18 mouse cellular contexts compared by ENCODE assay signal in the genomic region with DNA sequence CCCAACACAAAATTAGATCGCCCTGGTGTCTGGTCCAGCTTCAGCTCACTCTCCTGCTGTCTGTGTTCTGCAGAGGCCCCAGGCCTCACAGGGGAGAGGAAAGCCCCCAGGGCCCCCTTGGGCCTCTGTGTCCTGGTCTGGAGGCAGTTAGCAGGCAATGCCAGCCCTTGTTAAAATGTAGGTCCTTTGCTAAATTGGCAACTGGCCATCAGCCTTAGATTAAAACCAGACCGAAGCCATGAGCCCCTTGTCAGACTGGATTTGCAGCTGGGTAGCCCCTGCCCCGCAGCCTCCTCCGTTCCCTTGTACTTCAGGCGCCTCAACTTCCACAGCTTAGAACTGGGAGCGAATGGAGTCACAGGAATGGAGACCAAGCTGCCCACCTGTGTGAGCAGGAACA. TPM values are rescaled to one million over a fixed set of nuclear protein-coding genes. Genes with fewer than 3 reads are reported as not detected.
DNase-seq lines count a peak whose midpoint lies in the region; ATAC-seq lines count a peak whose summit lies in the region.
"Had no signal": no experiment of that assay in that cellular context is flagged by ENCODE, and none has a peak within 500 bp of the region (broad histone marks: within the 10 kb centered on the region; RNA-seq: fewer than 3 reads in every experiment).

No protein-coding gene starts in this region.

- H3K27me3 ChIP-seq in heart, embryonic 13.5 days (replicated peaks) = no peaks in the 10 kb centered on the region
- no peaks in the 10 kb centered on the region for H3K27me3 ChIP-seq in midbrain, embryonic 16.5 days (ENCODE audit: control insufficient read depth, insufficient read depth, low read depth, low read length)
- H3K27me3 ChIP-seq: lung, embryonic 15.5 days; neural tube, embryonic 13.5 days; Patski; stomach, embryonic 15.5 days had no signal

- 45% methylated on average over 6 of the region's 6 CpGs for WGBS in heart, embryonic 13.5 days
- 79% methylated on average over 6 of the region's 6 CpGs for WGBS in midbrain, embryonic 16.5 days

- peak overlapping the region; percentile 76 for H3K27ac ChIP-seq in heart, embryonic 13.5 days (replicated peaks)
- H3K27ac ChIP-seq in midbrain, embryonic 16.5 days (ENCODE audit: low read length) = no peak overlapping the region
- H3K27ac ChIP-seq: kidney, postnatal 0 days; lung, embryonic 15.5 days; neural tube, embryonic 13.5 days; stomach, embryonic 15.5 days had no signal

- H3K9me3 ChIP-seq in heart, embryonic 13.5 days = no peaks in the 10 kb centered on the region
- no peaks in the 10 kb centered on the region for H3K9me3 ChIP-seq in midbrain, embryonic 16.5 days (replicated peaks; ENCODE audit: control insufficient read depth, low read length, poor library complexity, severe bottlenecking)
- H3K9me3 ChIP-seq: lung, embryonic 15.5 days; neural tube, embryonic 13.5 days; stomach, embryonic 15.5 days had no signal

- H3K4me3 ChIP-seq in heart, embryonic 13.5 days = no peak overlapping the region
- H3K4me3 ChIP-seq in midbrain, embryonic 16.5 days (ENCODE audit: low read depth, low read length) = no peak overlapping the region
- H3K4me3 ChIP-seq: lung, embryonic 15.5 days; neural tube, embryonic 13.5 days; stomach, embryonic 15.5 days had no signal

- intact Hi-C loops in left cerebral cortex, postnatal 36 days (cut with DNase I) = no loop called here

- ATAC-seq in heart, embryonic 13.5 days (ENCODE audit: extremely low read depth, insufficient number of reproducible peaks, low FRiP score, low TSS enrichment) = no peak
- ATAC-seq in midbrain, embryonic 16.5 days = no peak
- ATAC-seq: intestine, embryonic 16.5 days; Patski had no signal

- peak overlapping the region; percentile 11; the same call in 1 of the 2 replicates for H3K4me2 ChIP-seq in heart, embryonic 13.5 days
- H3K4me2 ChIP-seq in midbrain, embryonic 16.5 days (ENCODE audit: low read length) = no peak overlapping the region
- H3K4me2 ChIP-seq: lung, embryonic 15.5 days; neural tube, embryonic 13.5 days; stomach, embryonic 15.5 days had no signal

- DNase-seq in heart, adult 18-20 months = no peak
- peak; percentile 28 for DNase-seq in MN1 (ENCODE audit: low spot score)
- DNase-seq in NIH3T3 (ENCODE audit: low read depth) = peak; percentile 61
- DNase-seq in forelimb bud, embryonic 11.5 days (ENCODE audit: low read depth, low spot score) = peak; percentile 95
- no peak for DNase-seq in left cerebral cortex, postnatal 36 days (ENCODE audit: low spot score in 2 of 2)
- DNase-seq: cerebellum, adult 2 months; thymus, postnatal 25 days had no signal

- H3K9ac ChIP-seq in heart, embryonic 13.5 days = peak overlapping the region; percentile 25
- H3K9ac ChIP-seq in midbrain, embryonic 16.5 days (ENCODE audit: low read depth, low read length) = no peak overlapping the region
- H3K9ac ChIP-seq: lung, embryonic 15.5 days; neural tube, embryonic 13.5 days; stomach, embryonic 15.5 days had no signal

- H3K4me1 ChIP-seq in heart, embryonic 13.5 days = peaks cover 55% of the 10 kb centered on the region
- H3K4me1 ChIP-seq in midbrain, embryonic 16.5 days (ENCODE audit: control insufficient read depth, insufficient read depth, low read length) = 0 out of 2 replicates have a peak, but pooled peaks cover 3% of the 10 kb centered on the region

- H3K36me3 ChIP-seq in heart, embryonic 13.5 days = peaks cover 10% of the 10 kb centered on the region; the same call in 1 of the 2 replicates
- no peaks in the 10 kb centered on the region for H3K36me3 ChIP-seq in midbrain, embryonic 16.5 days (ENCODE audit: control insufficient read depth, insufficient read depth, low read length)
- H3K36me3 ChIP-seq: lung, embryonic 15.5 days; neural tube, embryonic 13.5 days; stomach, embryonic 15.5 days had no signal

RNA-seq across cellular contexts. Expression of a gene that starts 37.9 kb away (rescaled TPM):
- 30.3 and 37.0 TPM in 2 replicates for polyA plus RNA-seq in heart, embryonic 13.5 days (2015; fragmentation: Nextera tagmentation; extraction: Ambion mirVana)
- total RNA-seq in heart, adult 18-20 months (2021) = 1 to 10 TPM in 1 of 2 experiments, under 1 TPM in 1; 0.92 to 1.5 TPM
- total RNA-seq in left cerebral cortex, postnatal 36 days (2021) = 1 to 10 TPM; 1.0 to 2.8 TPM
- 1.8 and 2.4 TPM in 2 replicates for polyA plus RNA-seq in midbrain, embryonic 16.5 days (2015; fragmentation: Nextera tagmentation; extraction: Ambion mirVana)
- total RNA-seq: CH12.LX; liver, adult 2 months; megakaryocyte progenitor cell, adult 5-6 weeks had no signal
- polyA plus RNA-seq: liver, adult 2 months had no signal

RNA-seq across cellular contexts. Expression of a gene that starts 42.5 kb away (rescaled TPM):
- polyA plus RNA-seq in heart, embryonic 13.5 days (2015; fragmentation: Nextera tagmentation; extraction: Ambion mirVana) = 20.0 and 21.8 TPM in 2 replicates
- total RNA-seq in heart, adult 18-20 months (2021) = 1 to 10 TPM; 6.6 to 7.4 TPM
- total RNA-seq in left cerebral cortex, postnatal 36 days (2021) = 10 to 100 TPM; 36.1 to 39.8 TPM
- 41.7 and 48.0 TPM in 2 replicates for polyA plus RNA-seq in midbrain, embryonic 16.5 days (2015; fragmentation: Nextera tagmentation; extraction: Ambion mirVana)

RNA-seq across cellular contexts. Expression of a gene that starts 57.0 kb away (rescaled TPM):
- 2.3 and 5.0 TPM in 2 replicates for polyA plus RNA-seq in heart, embryonic 13.5 days (2015; fragmentation: Nextera tagmentation; extraction: Ambion mirVana)
- 1 to 10 TPM; 1.5 to 2.6 TPM for total RNA-seq in heart, adult 18-20 months (2021)
- 1 to 10 TPM; 4.9 to 5.0 TPM for total RNA-seq in left cerebral cortex, postnatal 36 days (2021)
- polyA plus RNA-seq in midbrain, embryonic 16.5 days (2015; fragmentation: Nextera tagmentation; extraction: Ambion mirVana) = 5.1 and 5.2 TPM in 2 replicates

Comparison
In these comparisons a context has a peak if more than half of its experiments do, and no peak if none do; other contexts are left out.
1. DNase-seq: peak in MN1 (single experiment), NIH3T3 (single experiment) and forelimb bud, embryonic 11.5 days (single experiment); none in heart, adult 18-20 months (0 of 2) and left cerebral cortex, postnatal 36 days (0 of 2).
2. RNA of a gene that starts 42.5 kb away (total RNA-seq): 36.1 to 39.8 TPM in left cerebral cortex, postnatal 36 days; 6.6 to 7.4 TPM in heart, adult 18-20 months; every median in the first group is over 4 times any median in the second.